Mouse (Mus musculus): ENCODE measurements at regions not wholly inside any gene's neighbourhood (a gene's known extent, or its start where the extent isn't known, plus 50 kb on each side); places are given as distances from the start of the nearest gene placed in this dataset.
A peak's percentile ranks its signal among the peaks of the same experiment; 100 is the strongest.

- Histone ChIP-seq H3K4me2 (ENCODE audit: low read depth) (no peak overlapping the region), H3K4me3 (ENCODE audit: low read depth, low read length) (no peak overlapping the region), H3K4me1 (ENCODE audit: control insufficient read depth, insufficient read depth, low read length) (no peaks in the 10 kb centered on the region), H3K36me3 (ENCODE audit: control insufficient read depth, insufficient read depth, low read length) (no peaks in the 10 kb centered on the region), H3K27me3 (ENCODE audit: control insufficient read depth, insufficient read depth, low read length) (no peaks in the 10 kb centered on the region), H3K9me3 (ENCODE audit: control insufficient read depth, low read length) (no peaks in the 10 kb centered on the region), H3K9ac (ENCODE audit: low read length) (no peak overlapping the region), H3K27ac (ENCODE audit: low read depth, low read length) (no peak overlapping the region)
- peak; percentile 24; the same call in 1 of the 2 replicates for ATAC-seq (ENCODE audit: insufficient read depth, low FRiP score, low TSS enrichment)
- WGBS = 12% methylated on average over 11 of the region's 11 CpGs
- peak; percentile 69 for DNase-seq (ENCODE audit: low spot score)
Measured at GRCm38 (mm10) chr6:51206712-51207505, 225.6 kb upstream of the Nfe2l3 start.

DNA sequence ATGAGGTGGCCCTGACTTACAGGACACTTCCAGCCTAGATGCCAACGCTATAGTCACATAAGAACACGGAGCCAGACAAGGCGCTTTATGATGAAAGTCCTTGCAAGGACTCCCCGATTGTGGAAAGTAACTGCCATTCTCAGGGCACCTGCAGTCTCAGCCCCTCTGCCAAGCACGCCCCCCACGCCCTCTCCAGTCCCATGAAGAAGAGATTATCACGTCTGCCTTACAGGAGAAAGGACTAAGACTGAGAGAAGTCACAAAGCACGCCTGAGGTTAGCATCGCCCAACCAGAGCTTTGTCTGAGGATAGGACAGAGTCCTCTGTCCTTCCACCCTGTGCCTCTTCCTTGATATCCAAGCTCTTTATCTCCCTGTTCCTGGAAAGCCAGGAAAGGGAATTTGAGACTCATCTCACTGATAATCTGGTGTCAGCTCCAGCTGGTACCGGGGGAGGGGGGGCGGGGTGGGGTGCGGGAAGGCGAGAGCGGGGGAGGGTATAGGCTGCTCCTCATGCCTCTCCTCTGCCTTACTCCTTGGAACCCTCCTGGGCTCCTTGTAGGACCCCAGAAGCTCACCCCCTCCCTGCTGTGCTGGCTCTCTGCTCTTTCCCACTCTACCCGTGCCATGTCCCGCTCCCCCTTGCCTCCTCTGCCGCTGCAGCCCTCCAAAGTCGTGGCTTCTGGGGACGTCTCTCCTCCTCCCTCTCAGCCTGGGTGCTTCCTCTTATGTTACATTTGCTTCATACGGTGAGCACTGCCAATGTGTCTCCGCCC is 224.7 kb upstream of the Nfe2l3 start:
- ATAC-seq (ENCODE audit: insufficient read depth, low FRiP score, low TSS enrichment) (no peak), DNase-seq (ENCODE audit: low spot score) (peak; percentile 34)
- H3K9me3 ChIP-seq (ENCODE audit: control insufficient read depth, low read length) = no peaks in the 10 kb centered on the region
- H3K27me3 ChIP-seq (ENCODE audit: control insufficient read depth, insufficient read depth, low read length) = no peaks in the 10 kb centered on the region
- no peaks in the 10 kb centered on the region for H3K36me3 ChIP-seq (ENCODE audit: control insufficient read depth, insufficient read depth, low read length)
- H3K27ac ChIP-seq (ENCODE audit: low read depth, low read length) = peak overlapping the region; percentile 51
- H3K4me3 ChIP-seq (ENCODE audit: low read depth, low read length) = 0 out of 2 replicates have a peak overlapping the region, but pooled peaks have one; percentile 1
- H3K4me2 ChIP-seq (ENCODE audit: low read depth) = peak overlapping the region; percentile 30
- H3K9ac ChIP-seq (ENCODE audit: low read length) = peak overlapping the region; percentile 19; the same call in 1 of the 2 replicates
- WGBS = 3% methylated on average over 21 of the region's 21 CpGs
- H3K4me1 ChIP-seq (ENCODE audit: control insufficient read depth, insufficient read depth, low read length) = no peaks in the 10 kb centered on the region

GRCm38 (mm10) chr6:51208660-51209396 is 223.6 kb upstream of the Nfe2l3 start:
- WGBS = 1% methylated on average over 6 of the region's 6 CpGs
- no peaks in the 10 kb centered on the region for H3K4me1 ChIP-seq (ENCODE audit: control insufficient read depth, insufficient read depth, low read length)
- H3K4me2 ChIP-seq (ENCODE audit: low read depth) = no peak overlapping the region

GRCm38 (mm10) chr6:51211418-51211817 is 221.1 kb upstream of the Nfe2l3 start:
- ATAC-seq (ENCODE audit: insufficient read depth, low FRiP score, low TSS enrichment) (no peak), DNase-seq (ENCODE audit: low spot score) (no peak)
- Histone ChIP-seq H3K9ac (ENCODE audit: low read length) (no peak overlapping the region), H3K27ac (ENCODE audit: low read depth, low read length) (no peak overlapping the region), H3K9me3 (ENCODE audit: control insufficient read depth, low read length) (no peaks in the 10 kb centered on the region), H3K4me2 (ENCODE audit: low read depth) (no peak overlapping the region), H3K27me3 (ENCODE audit: control insufficient read depth, insufficient read depth, low read length) (no peaks in the 10 kb centered on the region), H3K4me3 (ENCODE audit: low read depth, low read length) (no peak overlapping the region), H3K36me3 (ENCODE audit: control insufficient read depth, insufficient read depth, low read length) (no peaks in the 10 kb centered on the region), H3K4me1 (ENCODE audit: control insufficient read depth, insufficient read depth, low read length) (no peaks in the 10 kb centered on the region)
- WGBS = 63% methylated on average over 7 of the region's 7 CpGs

More at GRCm38 (mm10) chr6:51208660-51209396, 223.6 kb upstream of the Nfe2l3 start:
- Histone ChIP-seq H3K9ac (ENCODE audit: low read length) (no peak overlapping the region), H3K27ac (ENCODE audit: low read depth, low read length) (no peak overlapping the region), H3K36me3 (ENCODE audit: control insufficient read depth, insufficient read depth, low read length) (no peaks in the 10 kb centered on the region), H3K9me3 (ENCODE audit: control insufficient read depth, low read length) (no peaks in the 10 kb centered on the region), H3K27me3 (ENCODE audit: control insufficient read depth, insufficient read depth, low read length) (no peaks in the 10 kb centered on the region), H3K4me3 (ENCODE audit: low read depth, low read length) (no peak overlapping the region)
- ATAC-seq (ENCODE audit: insufficient read depth, low FRiP score, low TSS enrichment) = no peak; the same call in 1 of the 2 replicates
- DNase-seq (ENCODE audit: low spot score) = peak; percentile 76

DNA sequence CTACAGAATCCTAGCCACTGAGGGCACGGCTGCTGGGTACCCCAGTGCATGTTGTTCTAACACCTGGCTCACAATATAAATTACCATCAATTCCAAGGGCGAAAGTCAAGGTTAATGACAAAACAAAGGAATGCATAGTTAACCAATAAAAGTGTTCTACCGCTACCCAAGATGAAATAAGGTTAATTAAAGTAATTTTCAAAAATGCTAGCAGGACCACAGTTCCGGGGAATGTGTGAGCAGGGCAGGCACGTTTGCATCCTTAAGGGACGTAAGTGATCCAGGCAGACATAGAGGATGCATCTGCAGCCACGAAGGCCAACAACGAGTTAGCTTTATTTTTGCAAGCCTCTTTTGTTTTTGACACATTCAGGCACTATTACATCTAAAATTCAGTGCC is 220.3 kb upstream of the Nfe2l3 start:
- ATAC-seq (ENCODE audit: insufficient read depth, low FRiP score, low TSS enrichment) (no peak), DNase-seq (ENCODE audit: low spot score) (no peak)
- no peak overlapping the region for H3K4me2 ChIP-seq (ENCODE audit: low read depth)
- no peaks in the 10 kb centered on the region for H3K36me3 ChIP-seq (ENCODE audit: control insufficient read depth, insufficient read depth, low read length)
- no peaks in the 10 kb centered on the region for H3K4me1 ChIP-seq (ENCODE audit: control insufficient read depth, insufficient read depth, low read length)
- no peak overlapping the region for H3K4me3 ChIP-seq (ENCODE audit: low read depth, low read length)
- H3K9me3 ChIP-seq (ENCODE audit: control insufficient read depth, low read length) = no peaks in the 10 kb centered on the region
- no peaks in the 10 kb centered on the region for H3K27me3 ChIP-seq (ENCODE audit: control insufficient read depth, insufficient read depth, low read length)
- no peak overlapping the region for H3K27ac ChIP-seq (ENCODE audit: low read depth, low read length)
- H3K9ac ChIP-seq (ENCODE audit: low read length) = no peak overlapping the region
- WGBS = 85% methylated on average over 8 of the region's 8 CpGs

GRCm38 (mm10) chr6:51215371-51215770 is 217.1 kb upstream of the Nfe2l3 start:
- no peak overlapping the region for H3K27ac ChIP-seq (ENCODE audit: low read depth, low read length)
- 82% methylated on average over 10 of the region's 10 CpGs for WGBS
- no peaks in the 10 kb centered on the region for H3K36me3 ChIP-seq (ENCODE audit: control insufficient read depth, insufficient read depth, low read length)
- no peak for DNase-seq (ENCODE audit: low spot score)
- H3K27me3 ChIP-seq (ENCODE audit: control insufficient read depth, insufficient read depth, low read length) = no peaks in the 10 kb centered on the region
- no peaks in the 10 kb centered on the region for H3K4me1 ChIP-seq (ENCODE audit: control insufficient read depth, insufficient read depth, low read length)
- no peak overlapping the region for H3K9ac ChIP-seq (ENCODE audit: low read length)
- ATAC-seq (ENCODE audit: insufficient read depth, low FRiP score, low TSS enrichment) = no peak
- H3K4me3 ChIP-seq (ENCODE audit: low read depth, low read length) = no peak overlapping the region
- no peaks in the 10 kb centered on the region for H3K9me3 ChIP-seq (ENCODE audit: control insufficient read depth, low read length)
- H3K4me2 ChIP-seq (ENCODE audit: low read depth) = no peak overlapping the region

- DNase-seq (ENCODE audit: low spot score) (no peak), ATAC-seq (ENCODE audit: insufficient read depth, low FRiP score, low TSS enrichment) (no peak)
- no peak overlapping the region for H3K4me2 ChIP-seq (ENCODE audit: low read depth)
- H3K4me1 ChIP-seq (ENCODE audit: control insufficient read depth, insufficient read depth, low read length) = no peaks in the 10 kb centered on the region
- no peak overlapping the region for H3K27ac ChIP-seq (ENCODE audit: low read depth, low read length)
- no peaks in the 10 kb centered on the region for H3K36me3 ChIP-seq (ENCODE audit: control insufficient read depth, insufficient read depth, low read length)
- H3K9ac ChIP-seq (ENCODE audit: low read length) = no peak overlapping the region
- WGBS = 62% methylated on average over 8 of the region's 8 CpGs
- no peaks in the 10 kb centered on the region for H3K9me3 ChIP-seq (ENCODE audit: control insufficient read depth, low read length)
- no peak overlapping the region for H3K4me3 ChIP-seq (ENCODE audit: low read depth, low read length)
- H3K27me3 ChIP-seq (ENCODE audit: control insufficient read depth, insufficient read depth, low read length) = no peaks in the 10 kb centered on the region
Measured at GRCm38 (mm10) chr6:51216472-51216871, 216.0 kb upstream of the Nfe2l3 start.

DNA sequence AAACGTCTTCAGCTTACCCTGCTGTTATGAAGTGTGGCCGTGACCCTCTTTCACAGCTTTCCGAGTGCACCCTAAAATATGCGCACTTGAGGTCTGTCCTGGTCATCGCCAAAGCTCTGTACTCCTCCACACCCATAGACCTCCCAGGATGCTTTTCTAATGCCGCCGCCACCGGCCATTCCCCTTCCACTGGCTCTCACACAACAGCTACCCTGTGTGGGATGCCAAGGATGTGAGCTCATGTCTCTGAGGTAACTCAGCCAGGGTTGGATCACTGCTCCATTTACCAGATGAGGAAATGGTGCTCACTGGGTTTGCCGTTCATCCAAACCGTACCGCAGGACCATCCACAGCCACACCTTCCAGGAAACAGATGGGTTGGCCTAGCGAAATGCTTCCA is 212.8 kb upstream of the Nfe2l3 start:
- no peaks in the 10 kb centered on the region for H3K9me3 ChIP-seq (ENCODE audit: control insufficient read depth, low read length)
- H3K4me1 ChIP-seq (ENCODE audit: control insufficient read depth, insufficient read depth, low read length) = no peaks in the 10 kb centered on the region
- ATAC-seq (ENCODE audit: insufficient read depth, low FRiP score, low TSS enrichment) (no peak), DNase-seq (ENCODE audit: low spot score) (no peak)
- no peak overlapping the region for H3K9ac ChIP-seq (ENCODE audit: low read length)
- no peak overlapping the region for H3K27ac ChIP-seq (ENCODE audit: low read depth, low read length)
- no peaks in the 10 kb centered on the region for H3K27me3 ChIP-seq (ENCODE audit: control insufficient read depth, insufficient read depth, low read length)
- no peak overlapping the region for H3K4me3 ChIP-seq (ENCODE audit: low read depth, low read length)
- WGBS = 80% methylated on average over 12 of the region's 12 CpGs
- no peaks in the 10 kb centered on the region for H3K36me3 ChIP-seq (ENCODE audit: control insufficient read depth, insufficient read depth, low read length)
- no peak overlapping the region for H3K4me2 ChIP-seq (ENCODE audit: low read depth)
